Mouse (Mus musculus): ENCODE results near the gene Muc5b. TPM values are rescaled to one million over a fixed set of nuclear protein-coding genes. Genes with fewer than 3 reads are reported as not detected.

The Muc5b gene
- total and polyA plus RNA-seq, 2 experiments: not detected

DNA sequence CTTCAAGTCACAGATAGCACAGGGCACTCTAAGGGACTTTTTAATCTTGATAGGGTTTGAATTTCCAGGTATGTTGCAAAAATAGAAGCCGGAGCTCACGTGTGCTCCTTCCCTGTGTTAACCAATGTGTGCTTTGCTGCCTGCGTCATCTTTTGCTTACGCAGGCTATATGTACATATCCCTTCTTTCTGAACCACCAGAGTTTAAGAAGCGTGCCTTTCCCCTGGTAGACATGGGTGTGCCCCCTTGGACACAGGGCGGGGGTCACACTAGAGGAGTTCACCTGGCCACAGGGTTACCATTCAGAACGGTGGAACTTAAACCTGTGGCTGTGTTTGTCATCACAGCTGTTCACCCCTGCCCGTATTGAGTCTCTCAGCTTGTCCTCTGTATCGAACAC is 14.5 kb upstream of the Muc5b start:
- no peak overlapping the region for H3K9ac ChIP-seq (ENCODE audit: low read depth, low read length)
- WGBS: 74% methylated on average over 9 of the region's 9 CpGs
- H3K36me3 ChIP-seq (ENCODE audit: control insufficient read depth, insufficient read depth, low read length): no peaks in the 10 kb centered on the region
- TF ChIP-seq POLR2A (IDR thresholded peaks at IDR 0.05; ENCODE audit: extremely low read depth, insufficient read depth, low read length) (no peak), CTCF (IDR thresholded peaks at IDR 0.05; ENCODE audit: low read depth, low read length) (no peak)
- H3K27ac ChIP-seq (replicated peaks; ENCODE audit: insufficient read depth, low read depth, low read length): no peak overlapping the region
- no peak overlapping the region for H3K4me3 ChIP-seq (ENCODE audit: insufficient read depth, low read depth, low read length)
- DNase-seq (ENCODE audit: extremely low read depth, low read depth, low spot score): no peak
- no peaks in the 10 kb centered on the region for H3K27me3 ChIP-seq (ENCODE audit: control insufficient read depth, insufficient read depth, low read length)
- no peaks in the 10 kb centered on the region for H3K79me2 ChIP-seq (ENCODE audit: control insufficient read depth, insufficient read depth, low read length)
- H3K4me1 ChIP-seq (ENCODE audit: control insufficient read depth, insufficient read depth, low read length): no peaks in the 10 kb centered on the region

DNA sequence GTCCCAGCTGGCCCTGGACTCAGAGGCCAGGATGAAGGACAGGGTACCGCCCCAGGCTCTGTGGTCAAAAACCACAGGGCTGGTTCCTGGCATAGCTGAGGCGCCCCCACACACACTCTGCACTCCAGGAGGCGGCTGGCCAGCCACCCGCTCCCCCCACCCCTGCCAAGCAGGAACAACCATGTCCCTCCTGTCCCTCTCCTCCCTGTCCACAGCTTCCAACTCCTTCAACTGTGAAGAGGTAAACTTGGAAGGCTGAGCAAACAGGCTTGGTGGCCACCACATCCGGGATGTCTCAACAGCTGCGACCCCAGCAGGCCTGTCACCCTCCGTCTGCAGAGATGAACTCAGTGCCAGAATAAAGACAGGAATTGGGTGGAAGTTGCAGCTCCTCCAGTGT is 2.9 kb upstream of the Muc5b start:
- Histone ChIP-seq H3K4me3 (ENCODE audit: insufficient read depth, low read depth, low read length) (no peak overlapping the region), H3K4me1 (ENCODE audit: control insufficient read depth, insufficient read depth, low read length) (no peaks in the 10 kb centered on the region), H3K9ac (ENCODE audit: low read depth, low read length) (no peak overlapping the region), H3K27me3 (ENCODE audit: control insufficient read depth, insufficient read depth, low read length) (no peaks in the 10 kb centered on the region), H3K27ac (replicated peaks; ENCODE audit: insufficient read depth, low read depth, low read length) (no peak overlapping the region), H3K79me2 (ENCODE audit: control insufficient read depth, insufficient read depth, low read length) (no peaks in the 10 kb centered on the region), H3K36me3 (ENCODE audit: control insufficient read depth, insufficient read depth, low read length) (no peaks in the 10 kb centered on the region)
- TF ChIP-seq POLR2A (IDR thresholded peaks at IDR 0.05; ENCODE audit: extremely low read depth, insufficient read depth, low read length): no peak
- 67% methylated on average over 7 of the region's 7 CpGs for WGBS
- DNase-seq (ENCODE audit: extremely low read depth, low read depth, low spot score): no peak

DNA sequence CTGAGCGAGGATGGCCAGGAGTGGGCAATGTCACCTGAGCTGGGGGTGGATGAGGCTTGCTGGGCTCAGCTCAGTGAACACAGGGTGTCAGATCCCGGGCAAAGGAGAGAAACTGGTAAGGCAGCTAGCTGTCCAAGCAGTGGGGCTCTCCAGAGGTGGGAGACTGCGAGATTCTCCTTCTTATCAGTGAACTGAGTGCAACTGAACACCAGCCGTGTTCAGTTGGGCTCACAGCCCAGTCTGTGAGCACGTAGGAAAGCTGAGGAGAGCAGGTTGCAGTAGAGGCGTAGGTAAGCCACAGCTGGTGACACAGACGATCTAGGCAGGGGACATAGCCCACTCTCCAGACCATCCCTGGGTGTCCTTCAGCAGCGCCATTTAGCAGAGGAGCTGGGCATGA is 2.4 kb upstream of the Muc5b start:
- no peak for DNase-seq (ENCODE audit: extremely low read depth, low read depth, low spot score)
- WGBS: 64% methylated on average over 8 of the region's 8 CpGs
- no peak overlapping the region for H3K4me3 ChIP-seq (ENCODE audit: insufficient read depth, low read depth, low read length)
- H3K9ac ChIP-seq (ENCODE audit: low read depth, low read length): no peak overlapping the region
- no peaks in the 10 kb centered on the region for H3K27me3 ChIP-seq (ENCODE audit: control insufficient read depth, insufficient read depth, low read length)
- H3K79me2 ChIP-seq (ENCODE audit: control insufficient read depth, insufficient read depth, low read length): no peaks in the 10 kb centered on the region
- no peak overlapping the region for H3K27ac ChIP-seq (replicated peaks; ENCODE audit: insufficient read depth, low read depth, low read length)
- no peaks in the 10 kb centered on the region for H3K4me1 ChIP-seq (ENCODE audit: control insufficient read depth, insufficient read depth, low read length)
- no peaks in the 10 kb centered on the region for H3K36me3 ChIP-seq (ENCODE audit: control insufficient read depth, insufficient read depth, low read length)
- no peak for TF ChIP-seq CTCF (IDR thresholded peaks at IDR 0.05; ENCODE audit: low read depth, low read length)
- no peak for TF ChIP-seq POLR2A (IDR thresholded peaks at IDR 0.05; ENCODE audit: extremely low read depth, insufficient read depth, low read length)

DNA sequence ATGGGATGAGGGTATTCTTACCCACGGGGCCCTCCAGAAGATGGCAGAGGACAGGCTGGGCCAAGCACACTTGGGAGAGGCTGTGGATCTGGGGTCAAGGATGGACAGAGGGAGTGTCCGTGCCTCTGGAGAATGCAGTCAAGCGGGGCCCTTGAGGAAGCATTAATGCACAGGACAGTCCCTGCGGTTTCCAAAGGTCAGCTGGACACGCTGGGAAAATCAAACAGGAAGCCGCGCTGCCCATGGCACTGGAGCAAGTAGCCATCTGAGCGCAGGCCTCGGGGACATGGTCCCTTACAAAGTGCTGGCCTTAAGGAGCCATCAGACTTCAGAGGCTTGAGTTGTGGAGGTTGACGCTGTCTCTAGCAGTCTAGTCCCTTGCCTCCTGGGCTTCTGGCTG is 1.5 kb downstream of the Muc5b start:
- WGBS: 78% methylated on average over 10 of the region's 10 CpGs
- no peak for DNase-seq (ENCODE audit: extremely low read depth, low read depth, low spot score)
- TF ChIP-seq POLR2A (IDR thresholded peaks at IDR 0.05; ENCODE audit: extremely low read depth, insufficient read depth, low read length): no peak
- no peak for TF ChIP-seq CTCF (IDR thresholded peaks at IDR 0.05; ENCODE audit: low read depth, low read length)
- Histone ChIP-seq H3K4me3 (ENCODE audit: insufficient read depth, low read depth, low read length) (no peak overlapping the region), H3K36me3 (ENCODE audit: control insufficient read depth, insufficient read depth, low read length) (no peaks in the 10 kb centered on the region), H3K9ac (ENCODE audit: low read depth, low read length) (no peak overlapping the region), H3K79me2 (ENCODE audit: control insufficient read depth, insufficient read depth, low read length) (no peaks in the 10 kb centered on the region), H3K27ac (replicated peaks; ENCODE audit: insufficient read depth, low read depth, low read length) (no peak overlapping the region), H3K27me3 (ENCODE audit: control insufficient read depth, insufficient read depth, low read length) (no peaks in the 10 kb centered on the region), H3K4me1 (ENCODE audit: control insufficient read depth, insufficient read depth, low read length) (no peaks in the 10 kb centered on the region)

DNA sequence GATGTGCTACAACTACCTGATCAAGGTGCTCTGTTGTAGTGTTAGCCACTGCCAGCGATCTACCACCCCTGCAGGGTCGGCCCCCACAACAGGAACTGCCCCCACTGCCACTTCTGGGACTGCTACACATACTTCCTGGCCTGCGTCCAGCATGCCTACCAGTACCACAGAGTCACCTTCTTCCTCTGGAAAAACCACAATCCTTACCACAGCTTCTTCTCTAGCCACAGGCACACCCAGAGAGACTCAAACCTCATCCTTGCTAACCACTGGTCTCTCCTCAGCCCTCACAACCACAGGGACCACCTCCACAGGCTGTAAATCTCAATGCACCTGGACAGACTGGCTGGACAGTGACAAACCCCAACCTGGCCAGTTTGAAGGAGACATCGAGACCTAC is 22.2 kb downstream of the Muc5b start:
- no peak overlapping the region for H3K27ac ChIP-seq (replicated peaks; ENCODE audit: insufficient read depth, low read depth, low read length)

DNA sequence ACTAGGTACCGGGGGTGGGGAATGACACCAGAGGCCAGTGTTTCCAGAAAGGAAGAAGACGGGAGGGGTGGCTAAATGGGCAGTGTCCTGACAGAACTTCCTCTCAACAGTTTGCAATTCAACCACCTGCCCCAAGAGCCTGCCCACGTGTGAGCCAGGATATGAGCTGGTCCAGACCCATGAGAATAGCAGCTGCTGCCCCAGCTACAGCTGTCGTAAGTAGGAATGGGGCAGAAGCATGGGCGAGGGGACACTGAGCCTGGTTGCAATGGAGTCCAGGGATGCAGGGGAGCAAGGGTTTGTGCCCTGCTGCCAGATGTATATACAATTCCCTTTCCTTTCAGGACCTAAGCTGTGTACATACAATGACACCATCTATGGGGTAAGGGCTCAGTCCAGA is 30.8 kb downstream of the Muc5b start:
- TF ChIP-seq POLR2A (IDR thresholded peaks at IDR 0.05; ENCODE audit: extremely low read depth, insufficient read depth, low read length) (no peak), CTCF (IDR thresholded peaks at IDR 0.05; ENCODE audit: low read depth, low read length) (no peak)
- no peak overlapping the region for H3K4me3 ChIP-seq (ENCODE audit: insufficient read depth, low read depth, low read length)
- no peak overlapping the region for H3K27ac ChIP-seq (replicated peaks; ENCODE audit: insufficient read depth, low read depth, low read length)
- no peaks in the 10 kb centered on the region for H3K79me2 ChIP-seq (ENCODE audit: control insufficient read depth, insufficient read depth, low read length)
- no peaks in the 10 kb centered on the region for H3K4me1 ChIP-seq (ENCODE audit: control insufficient read depth, insufficient read depth, low read length)
- no peak overlapping the region for H3K9ac ChIP-seq (ENCODE audit: low read depth, low read length)
- peaks cover under 1% of the 10 kb centered on the region; the same call in 1 of the 2 replicates for H3K36me3 ChIP-seq (ENCODE audit: control insufficient read depth, insufficient read depth, low read length)
- H3K27me3 ChIP-seq (ENCODE audit: control insufficient read depth, insufficient read depth, low read length): no peaks in the 10 kb centered on the region
- no peak for DNase-seq (ENCODE audit: extremely low read depth, low read depth, low spot score)
- WGBS: 72% methylated on average over 5 of the region's 5 CpGs

More for the DNA sequence above, 22.2 kb downstream of the Muc5b start:
- no peak for DNase-seq (ENCODE audit: extremely low read depth, low read depth, low spot score)
- Histone ChIP-seq H3K79me2 (ENCODE audit: control insufficient read depth, insufficient read depth, low read length) (no peaks in the 10 kb centered on the region), H3K4me3 (ENCODE audit: insufficient read depth, low read depth, low read length) (no peak overlapping the region), H3K4me1 (ENCODE audit: control insufficient read depth, insufficient read depth, low read length) (peaks cover 3% of the 10 kb centered on the region), H3K36me3 (ENCODE audit: control insufficient read depth, insufficient read depth, low read length) (no peaks in the 10 kb centered on the region), H3K27me3 (ENCODE audit: control insufficient read depth, insufficient read depth, low read length) (no peaks in the 10 kb centered on the region), H3K9ac (ENCODE audit: low read depth, low read length) (no peak overlapping the region)
- 74% methylated on average over 4 of the region's 4 CpGs for WGBS
- no peak for TF ChIP-seq POLR2A (IDR thresholded peaks at IDR 0.05; ENCODE audit: extremely low read depth, insufficient read depth, low read length)
- no peak for TF ChIP-seq CTCF (IDR thresholded peaks at IDR 0.05; ENCODE audit: low read depth, low read length)
